Mouse (Mus musculus): ENCODE measurements at regions not wholly inside any gene's neighbourhood (a gene's known extent, or its start where the extent isn't known, plus 50 kb on each side); places are given as distances from the start of the nearest gene placed in this dataset.

GRCm38 (mm10) chr12:25617521-25617920 lies 520.6 kb upstream of the Id2 start:
- Histone ChIP-seq H3K4me3 (ENCODE audit: insufficient read depth, low read length) (no peak overlapping the region), H3K4me1 (ENCODE audit: control insufficient read depth, insufficient read depth, low read length) (no peaks in the 10 kb centered on the region)
- TF ChIP-seq POLR2A (IDR thresholded peaks at IDR 0.05; ENCODE audit: borderline replicate concordance, low read depth, low read length) (no peak), CTCF (IDR thresholded peaks at IDR 0.05; ENCODE audit: low read depth, low read length) (no peak)

GRCm38 (mm10) chr12:25615377-25615776 lies 518.4 kb upstream of the Id2 start:
- Histone ChIP-seq H3K4me1 (ENCODE audit: control insufficient read depth, insufficient read depth, low read length) (no peaks in the 10 kb centered on the region), H3K27ac (ENCODE audit: insufficient read depth, low read depth, low read length) (no peak overlapping the region), H3K4me3 (ENCODE audit: insufficient read depth, low read length) (no peak overlapping the region)
- no peak for TF ChIP-seq CTCF (IDR thresholded peaks at IDR 0.05; ENCODE audit: low read depth, low read length)
- no peak for TF ChIP-seq POLR2A (IDR thresholded peaks at IDR 0.05; ENCODE audit: borderline replicate concordance, low read depth, low read length)

More at GRCm38 (mm10) chr12:25617521-25617920, 520.6 kb upstream of the Id2 start:
- H3K27ac ChIP-seq (ENCODE audit: insufficient read depth, low read depth, low read length), result no peak overlapping the region

- H3K4me1 ChIP-seq (ENCODE audit: control insufficient read depth, insufficient read depth, low read length), result no peaks in the 10 kb centered on the region
- no peak overlapping the region for H3K27ac ChIP-seq (ENCODE audit: insufficient read depth, low read depth, low read length)
- TF ChIP-seq CTCF (IDR thresholded peaks at IDR 0.05; ENCODE audit: low read depth, low read length) (no peak), POLR2A (IDR thresholded peaks at IDR 0.05; ENCODE audit: borderline replicate concordance, low read depth, low read length) (no peak)
- H3K4me3 ChIP-seq (ENCODE audit: insufficient read depth, low read length), result no peak overlapping the region
Measured at GRCm38 (mm10) chr12:25613473-25613872, 516.5 kb upstream of the Id2 start.

GRCm38 (mm10) chr12:25609045-25609444 lies 512.1 kb upstream of the Id2 start:
- no peak overlapping the region for H3K4me3 ChIP-seq (ENCODE audit: insufficient read depth, low read length)
- no peaks in the 10 kb centered on the region for H3K4me1 ChIP-seq (ENCODE audit: control insufficient read depth, insufficient read depth, low read length)
- no peak overlapping the region for H3K27ac ChIP-seq (ENCODE audit: insufficient read depth, low read depth, low read length)
- TF ChIP-seq CTCF (IDR thresholded peaks at IDR 0.05; ENCODE audit: low read depth, low read length) (no peak), POLR2A (IDR thresholded peaks at IDR 0.05; ENCODE audit: borderline replicate concordance, low read depth, low read length) (no peak)

- H3K4me1 ChIP-seq (ENCODE audit: control insufficient read depth, insufficient read depth, low read length), result no peaks in the 10 kb centered on the region
- TF ChIP-seq POLR2A (IDR thresholded peaks at IDR 0.05; ENCODE audit: borderline replicate concordance, low read depth, low read length) (no peak), CTCF (IDR thresholded peaks at IDR 0.05; ENCODE audit: low read depth, low read length) (no peak)
- no peak overlapping the region for H3K4me3 ChIP-seq (ENCODE audit: insufficient read depth, low read length)
- H3K27ac ChIP-seq (ENCODE audit: insufficient read depth, low read depth, low read length), result no peak overlapping the region
Measured at GRCm38 (mm10) chr12:25605396-25605795, 508.5 kb upstream of the Id2 start.

- TF ChIP-seq POLR2A (IDR thresholded peaks at IDR 0.05; ENCODE audit: borderline replicate concordance, low read depth, low read length), result no peak
- no peak for TF ChIP-seq CTCF (IDR thresholded peaks at IDR 0.05; ENCODE audit: low read depth, low read length)
- no peak overlapping the region for H3K4me3 ChIP-seq (ENCODE audit: insufficient read depth, low read length)
Measured at GRCm38 (mm10) chr12:25590262-25590661, 493.3 kb upstream of the Id2 start.

GRCm38 (mm10) chr12:25585746-25586145 lies 488.8 kb upstream of the Id2 start:
- TF ChIP-seq CTCF (IDR thresholded peaks at IDR 0.05; ENCODE audit: low read depth, low read length) (no peak), POLR2A (IDR thresholded peaks at IDR 0.05; ENCODE audit: borderline replicate concordance, low read depth, low read length) (no peak)
- H3K4me3 ChIP-seq (ENCODE audit: insufficient read depth, low read length), result no peak overlapping the region
- H3K4me1 ChIP-seq (ENCODE audit: control insufficient read depth, insufficient read depth, low read length), result no peaks in the 10 kb centered on the region
- H3K27ac ChIP-seq (ENCODE audit: insufficient read depth, low read depth, low read length), result no peak overlapping the region

More at GRCm38 (mm10) chr12:25590262-25590661, 493.3 kb upstream of the Id2 start:
- Histone ChIP-seq H3K27ac (ENCODE audit: insufficient read depth, low read depth, low read length) (no peak overlapping the region), H3K4me1 (ENCODE audit: control insufficient read depth, insufficient read depth, low read length) (no peaks in the 10 kb centered on the region)

- H3K4me1 ChIP-seq (ENCODE audit: control insufficient read depth, insufficient read depth, low read length), result no peaks in the 10 kb centered on the region
- H3K4me3 ChIP-seq (ENCODE audit: insufficient read depth, low read length), result no peak overlapping the region
- TF ChIP-seq POLR2A (IDR thresholded peaks at IDR 0.05; ENCODE audit: borderline replicate concordance, low read depth, low read length) (no peak), CTCF (IDR thresholded peaks at IDR 0.05; ENCODE audit: low read depth, low read length) (no peak)
- H3K27ac ChIP-seq (ENCODE audit: insufficient read depth, low read depth, low read length), result no peak overlapping the region
Measured at GRCm38 (mm10) chr12:25579407-25579806, 482.5 kb upstream of the Id2 start.

GRCm38 (mm10) chr12:25565131-25565530 lies 468.2 kb upstream of the Id2 start:
- Histone ChIP-seq H3K27ac (ENCODE audit: insufficient read depth, low read depth, low read length) (no peak overlapping the region), H3K4me3 (ENCODE audit: insufficient read depth, low read length) (no peak overlapping the region), H3K4me1 (ENCODE audit: control insufficient read depth, insufficient read depth, low read length) (no peaks in the 10 kb centered on the region)
- TF ChIP-seq POLR2A (IDR thresholded peaks at IDR 0.05; ENCODE audit: borderline replicate concordance, low read depth, low read length) (no peak), CTCF (IDR thresholded peaks at IDR 0.05; ENCODE audit: low read depth, low read length) (no peak)

- Histone ChIP-seq H3K27ac (ENCODE audit: insufficient read depth, low read depth, low read length) (no peak overlapping the region), H3K4me3 (ENCODE audit: insufficient read depth, low read length) (no peak overlapping the region), H3K4me1 (ENCODE audit: control insufficient read depth, insufficient read depth, low read length) (no peaks in the 10 kb centered on the region)
- TF ChIP-seq CTCF (IDR thresholded peaks at IDR 0.05; ENCODE audit: low read depth, low read length), result no peak
- no peak for TF ChIP-seq POLR2A (IDR thresholded peaks at IDR 0.05; ENCODE audit: borderline replicate concordance, low read depth, low read length)
Measured at GRCm38 (mm10) chr12:25559601-25560000, 462.7 kb upstream of the Id2 start.

- Histone ChIP-seq H3K4me1 (ENCODE audit: control insufficient read depth, insufficient read depth, low read length) (no peaks in the 10 kb centered on the region), H3K4me3 (ENCODE audit: insufficient read depth, low read length) (no peak overlapping the region), H3K27ac (ENCODE audit: insufficient read depth, low read depth, low read length) (no peak overlapping the region)
- no peak for TF ChIP-seq CTCF (IDR thresholded peaks at IDR 0.05; ENCODE audit: low read depth, low read length)
- no peak for TF ChIP-seq POLR2A (IDR thresholded peaks at IDR 0.05; ENCODE audit: borderline replicate concordance, low read depth, low read length)
Measured at GRCm38 (mm10) chr12:25553656-25554055, 456.7 kb upstream of the Id2 start.

All from bone marrow macrophage, adult 2 months (primary cell).